Mouse (Mus musculus): ENCODE measurements around the gene Rpsa. TPM values are rescaled to one million over a fixed set of nuclear protein-coding genes. Genes with fewer than 3 reads are reported as not detected.

The Rpsa gene
- 1,283 TPM for polyA plus RNA-seq (2014; fragmentation: Illumina TruSeq; extraction: RNeasy Lipid Tissue Mini Kit (QIAGEN cat#74804); ENCODE audit: low read depth, low replicate concordance)

DNA sequence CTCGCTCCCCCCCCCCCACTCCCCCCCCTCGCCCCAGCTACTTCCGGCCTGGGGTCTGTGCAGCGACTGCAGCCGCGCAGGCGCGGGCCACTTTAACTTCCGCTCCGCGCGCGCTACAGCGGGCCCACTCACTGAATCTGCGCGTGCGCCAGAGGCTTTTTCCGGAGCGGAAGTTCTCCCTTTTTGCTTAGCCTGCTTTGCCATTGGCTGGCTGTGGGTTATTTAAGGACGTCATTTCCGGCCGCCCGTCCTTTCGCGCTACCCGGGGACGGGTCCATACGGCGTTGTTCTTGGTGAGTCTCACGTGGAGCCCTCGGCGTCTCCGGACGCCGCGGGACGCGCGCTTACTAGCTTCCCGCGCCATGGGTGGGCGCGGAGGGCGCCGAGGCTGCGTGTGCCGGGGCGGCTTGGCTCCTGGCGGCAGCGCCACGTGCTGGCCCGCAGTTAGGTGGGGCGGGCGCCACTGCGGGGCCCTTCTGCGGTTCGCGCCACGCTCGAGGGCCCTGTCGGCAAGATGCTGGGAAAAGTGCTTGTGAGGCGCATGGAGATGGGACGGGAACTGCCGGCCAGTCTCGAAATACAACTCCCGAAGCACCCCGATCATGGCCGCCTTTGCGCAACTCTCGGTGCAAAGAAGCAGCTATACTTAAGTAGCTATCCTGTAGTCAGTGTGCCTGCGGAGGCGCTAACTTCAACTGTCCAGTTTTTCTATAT lies at the start of gene Rpsa:
Gene Rpsa (plus strand): TSS at position 152 of the 714 bp plus-strand sequence.

DNA sequence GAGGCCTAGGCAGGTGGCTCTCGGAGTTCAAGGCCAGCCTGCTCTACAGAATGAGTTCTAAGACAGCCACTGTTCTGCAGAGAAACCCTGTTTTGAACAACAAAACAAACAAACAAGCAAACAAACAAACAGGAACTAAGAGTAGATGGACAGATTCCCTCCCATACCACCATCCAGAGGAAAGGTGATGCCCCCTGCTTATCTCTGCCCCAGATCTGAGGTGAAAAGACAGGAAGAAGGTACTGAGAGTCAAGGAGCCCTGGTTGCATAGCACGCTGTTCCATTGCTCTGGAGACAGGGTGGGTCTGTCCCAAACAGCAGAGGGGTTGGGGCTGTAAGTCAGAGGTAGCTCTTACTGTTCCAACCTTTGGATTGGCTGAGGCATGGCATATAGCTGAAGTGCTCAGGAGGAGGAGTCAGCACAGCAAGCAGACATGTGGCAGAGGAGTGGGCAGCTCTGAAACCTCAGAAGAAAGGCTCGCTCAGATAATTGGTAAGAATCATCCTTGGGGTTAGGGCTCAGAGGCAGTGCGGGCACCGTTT lies 35.7 kb upstream of the Rpsa start, which contains the start of gene Ccr8:
Gene Ccr8 (plus strand): TSS at position 419 of the 543 bp plus-strand sequence.

DNA sequence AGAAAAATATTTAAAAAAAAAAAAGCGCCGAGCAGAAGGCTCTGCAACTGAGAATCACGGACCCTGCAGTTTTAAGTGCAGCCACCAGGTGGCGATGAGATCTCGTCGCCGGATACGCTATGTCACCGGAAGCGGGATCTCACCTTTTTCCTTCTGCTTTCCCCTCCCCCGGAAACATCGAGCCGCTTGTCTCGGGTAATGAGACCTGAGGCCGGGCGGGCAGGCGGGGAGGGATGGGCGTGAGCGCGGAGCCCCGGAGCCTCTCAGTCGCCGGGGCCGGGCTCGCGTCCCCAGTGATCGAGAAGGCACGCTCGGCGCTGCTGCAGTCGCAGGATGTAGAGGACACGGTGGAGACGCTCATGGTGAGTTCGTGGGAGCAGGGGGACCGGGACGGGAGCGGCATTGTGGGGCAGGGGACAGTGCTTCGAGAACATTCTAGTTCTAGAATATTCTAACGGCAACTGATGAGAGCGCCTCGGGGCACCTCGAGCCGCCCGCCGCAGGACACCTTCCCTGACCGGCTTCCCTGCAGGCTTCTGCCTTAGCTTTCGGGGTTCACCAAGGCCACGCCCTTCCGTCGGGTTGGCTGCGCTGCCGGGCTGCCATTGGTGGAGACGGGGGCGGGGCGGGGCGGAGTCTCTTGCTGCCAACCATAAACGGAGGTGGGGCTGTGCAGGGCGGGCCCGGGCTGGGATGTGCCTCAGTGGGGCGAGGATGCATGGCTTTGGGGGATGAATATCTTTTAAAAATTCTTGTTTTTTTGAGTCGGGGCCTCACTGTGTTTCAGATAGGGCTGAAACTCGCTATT lies 17.1 kb upstream of the Rpsa start, which contains the start of gene Slc25a38:
Gene Slc25a38 (plus strand): TSS at position 164 of the 808 bp plus-strand sequence.

DNA sequence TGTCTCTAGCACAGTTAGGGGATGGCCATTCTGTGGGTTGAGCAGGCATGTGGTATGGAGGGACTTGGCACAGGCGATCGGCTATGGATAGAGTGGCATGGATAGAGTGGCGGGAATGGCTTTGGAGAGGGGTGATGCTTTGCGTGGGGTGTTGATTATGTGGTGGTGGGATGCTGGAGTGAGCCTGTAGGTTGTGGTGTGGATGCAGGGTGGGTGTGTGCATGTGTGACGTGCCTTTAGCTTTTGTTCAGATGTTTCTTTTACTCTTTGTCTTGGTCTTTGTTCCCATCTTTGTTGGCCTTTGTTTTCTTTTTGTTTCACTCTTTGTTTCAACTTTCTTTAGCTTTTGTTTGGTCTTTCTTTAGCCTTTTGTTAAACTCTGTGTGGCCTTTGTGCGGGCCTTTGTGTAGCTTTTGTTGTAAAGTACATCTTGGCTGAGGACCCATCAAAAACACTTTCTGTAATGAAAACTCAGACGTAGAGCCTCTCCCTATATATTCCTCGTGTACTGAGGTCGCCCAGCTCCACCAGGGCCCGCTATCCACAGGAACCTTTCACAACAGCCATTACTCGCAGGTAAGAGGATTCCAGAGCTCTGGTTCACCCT lies 21.8 kb downstream of the Rpsa start, which contains the start of gene Mobp:
Gene Mobp (plus strand): TSS at position 486 of the 607 bp plus-strand sequence.

Other genes with a start within 250 kb of the Rpsa start
- gene Wdr48, start 232.8 kb upstream of the Rpsa start, polyA plus RNA-seq (2014; fragmentation: Illumina TruSeq; extraction: RNeasy Lipid Tissue Mini Kit (QIAGEN cat#74804); ENCODE audit: low read depth, low replicate concordance), result 36.3 TPM
- 33.6 TPM for gene Gorasp1, start 190.1 kb upstream of the Rpsa start, polyA plus RNA-seq (2014; fragmentation: Illumina TruSeq; extraction: RNeasy Lipid Tissue Mini Kit (QIAGEN cat#74804); ENCODE audit: low read depth, low replicate concordance)
- gene Ttc21a, start 190.1 kb upstream of the Rpsa start, polyA plus RNA-seq (2014; fragmentation: Illumina TruSeq; extraction: RNeasy Lipid Tissue Mini Kit (QIAGEN cat#74804); ENCODE audit: low read depth, low replicate concordance), result 6.3 TPM
- gene Csrnp1, start 143.0 kb upstream of the Rpsa start, polyA plus RNA-seq (2014; fragmentation: Illumina TruSeq; extraction: RNeasy Lipid Tissue Mini Kit (QIAGEN cat#74804); ENCODE audit: low read depth, low replicate concordance), result 8.6 TPM
- 0.25 TPM for gene Xirp1, start 104.1 kb upstream of the Rpsa start, polyA plus RNA-seq (2014; fragmentation: Illumina TruSeq; extraction: RNeasy Lipid Tissue Mini Kit (QIAGEN cat#74804); ENCODE audit: low read depth, low replicate concordance)
- 6.9 TPM for gene Cx3cr1, start 57.8 kb upstream of the Rpsa start, polyA plus RNA-seq (2014; fragmentation: Illumina TruSeq; extraction: RNeasy Lipid Tissue Mini Kit (QIAGEN cat#74804); ENCODE audit: low read depth, low replicate concordance)
- gene Ccr8, start 35.6 kb upstream of the Rpsa start, polyA plus RNA-seq (2014; fragmentation: Illumina TruSeq; extraction: RNeasy Lipid Tissue Mini Kit (QIAGEN cat#74804); ENCODE audit: low read depth, low replicate concordance), result not detected
- 23.7 TPM for gene Slc25a38, start 17.3 kb upstream of the Rpsa start, polyA plus RNA-seq (2014; fragmentation: Illumina TruSeq; extraction: RNeasy Lipid Tissue Mini Kit (QIAGEN cat#74804); ENCODE audit: low read depth, low replicate concordance)
- 0.17 TPM for gene Mobp, start 22.0 kb downstream of the Rpsa start, polyA plus RNA-seq (2014; fragmentation: Illumina TruSeq; extraction: RNeasy Lipid Tissue Mini Kit (QIAGEN cat#74804); ENCODE audit: low read depth, low replicate concordance)
- gene Myrip, start 173.8 kb downstream of the Rpsa start, polyA plus RNA-seq (2014; fragmentation: Illumina TruSeq; extraction: RNeasy Lipid Tissue Mini Kit (QIAGEN cat#74804); ENCODE audit: low read depth, low replicate concordance), result 3.3 TPM

Data from adipose tissue, adult 10 weeks (tissue).